Mouse (Mus musculus) gastrocnemius, postnatal 25 days (tissue): Measurements from ENCODE around the gene A2ml1. TPM values are rescaled to one million over a fixed set of nuclear protein-coding genes. Genes with fewer than 3 reads are reported as not detected.

Source experiments
- total RNA-seq, 2 experiments: library from RNA; stranded (reverse); gene quantifications; 1 replicate in 1 of 2; 2 replicates in 1 of 2; pipeline ENCODE4 v1.2.3; 2021

The A2ml1 gene
- total RNA-seq, 2 experiments from 2014 or later: not detected

Other genes starting within 250 kb of the A2ml1 start
- gene Tulp3, start 225.8 kb downstream of the A2ml1 start, total RNA-seq: 1 to 10 TPM; 5.7 to 5.9 TPM
- 1 to 10 TPM; 6.0 to 7.4 TPM for gene Rhno1, start 218.7 kb downstream of the A2ml1 start, total RNA-seq
- gene Foxm1, start 218.6 kb downstream of the A2ml1 start, total RNA-seq: 1 to 10 TPM; 1.2 to 1.6 TPM
- not detected for gene Tex52, start 206.2 kb downstream of the A2ml1 start, total RNA-seq
- not detected for gene Gm44596, start 206.1 kb downstream of the A2ml1 start, total RNA-seq
- 1 to 10 TPM in 1 of 2 experiments, under 1 TPM in 1; 0.97 to 1.7 TPM for gene Nrip2, start 182.3 kb downstream of the A2ml1 start, total RNA-seq
- gene Itfg2, start 156.7 kb downstream of the A2ml1 start, total RNA-seq: 10 to 100 TPM; 14.4 to 15.1 TPM
- 100 to 1,000 TPM; 105 to 111 TPM for gene Fkbp4, start 142.9 kb downstream of the A2ml1 start, total RNA-seq
- not detected for gene Pzp, start 54.9 kb downstream of the A2ml1 start, total RNA-seq
- gene Klrb1a, start 41.9 kb upstream of the A2ml1 start, total RNA-seq: not detected
- gene Clec2h, start 80.8 kb upstream of the A2ml1 start, total RNA-seq: not detected
- gene Klrb1, start 141.5 kb upstream of the A2ml1 start, total RNA-seq: not detected
- gene Klrb1c, start 207.6 kb upstream of the A2ml1 start, total RNA-seq: not detected
- gene Gm44511, start 244.7 kb upstream of the A2ml1 start, total RNA-seq: not detected
- not detected for gene Klrb1b, start 244.7 kb upstream of the A2ml1 start, total RNA-seq